Mouse (Mus musculus) liver, embryonic 14.5 days (tissue): ENCODE measurements around the gene Igf2bp3. TPM values are rescaled to one million over a fixed set of nuclear protein-coding genes. Genes with fewer than 3 reads are reported as not detected.

ENCODE experiments used
- ATAC-seq: fragments of 200-750 bp; cut with Nextera tagmentation; 2 replicates; pipeline ENCODE4 v1.8.0; 2017; ENCODE audit warnings: moderate number of reproducible peaks, mild to moderate bottlenecking, moderate library complexity; ENCODE audit not compliant: insufficient read depth
- DNase-seq, 3 experiments: peaks; one replicate each; pipeline ENCODE4 v3.0.0-alpha.2; 2012 to 2013; ENCODE audit warnings: low read depth in 3 of 3, low spot score in 3 of 3
- H3K27ac ChIP-seq: fragments of 300-500 bp; sonication (generic); 2 replicates; pipeline ENCODE4 v1.5.1; 2014; ENCODE audit warnings: moderate library complexity, mild to moderate bottlenecking, control low read depth, inconsistent platforms
- H3K27me3 ChIP-seq: fragments of 300-500 bp; sonication (generic); 2 replicates; pipeline ENCODE4 v1.6.1; 2014; ENCODE audit warnings: mild to moderate bottlenecking, low read length, moderate library complexity; ENCODE audit not compliant: control insufficient read depth, insufficient read depth
- H3K36me3 ChIP-seq: fragments of 300-500 bp; sonication (generic); replicated peaks from 2 replicates; pipeline ENCODE4 v1.6.1; 2014; ENCODE audit warnings: low read depth; ENCODE audit not compliant: control insufficient read depth, insufficient read depth
- H3K4me1 ChIP-seq, 2 experiments: fragments of 200-500 bp in 1 of 2; fragments of 300-500 bp in 1 of 2; sonication (generic) in 1 of 2; replicated peaks; 2 replicates each; pipeline ENCODE4 v1.6.1; 2012 to 2014; ENCODE audit warnings: antibody characterized with exemption in 1 of 2, inconsistent platforms in 1 of 2, low read length in 1 of 2; ENCODE audit not compliant: control insufficient read depth in 2 of 2, insufficient read depth in 2 of 2
- H3K4me2 ChIP-seq: fragments of 300-500 bp; sonication (generic); 2 replicates; pipeline ENCODE4 v1.6.1; 2014; ENCODE audit warnings: low read depth, mild to moderate bottlenecking, control low read depth, moderate library complexity
- H3K4me3 ChIP-seq, 2 experiments: fragments of 200-500 bp in 1 of 2; fragments of 300-500 bp in 1 of 2; sonication (generic) in 1 of 2; 2 replicates each; pipeline ENCODE4 v1.5.1; 2012 to 2014; ENCODE audit warnings: low read depth in 2 of 2, low read length in 2 of 2, mild to moderate bottlenecking in 2 of 2, control low read depth in 1 of 2, inconsistent platforms in 1 of 2, moderate library complexity in 1 of 2; ENCODE audit not compliant: insufficient read depth in 1 of 2
- H3K9ac ChIP-seq: fragments of 300-500 bp; sonication (generic); replicated peaks from 2 replicates; pipeline ENCODE4 v1.6.1; 2014; ENCODE audit warnings: mild to moderate bottlenecking, control low read depth, moderate library complexity
- H3K9me3 ChIP-seq: fragments of 300-500 bp; sonication (generic); 2 replicates; pipeline ENCODE4 v1.6.1; 2016; ENCODE audit warnings: low read length, mixed read lengths; ENCODE audit not compliant: control insufficient read depth
- CTCF ChIP-seq: IDR thresholded peaks from 2 replicates; pipeline ENCODE4 v1.5.1; 2016; ENCODE audit warnings: antibody characterized with exemption, low read depth, control low read depth
- EP300 ChIP-seq: IDR thresholded peaks from 2 replicates; pipeline ENCODE4 v1.6.1; 2016; ENCODE audit warnings: antibody characterized with exemption, low read depth
- WGBS: fragments of 180-500 bp; shearing (Covaris S2); extraction: QIAGEN DNeasy Blood & Tissue Kit; methylation state at CpG from one replicate; pipeline ENCODE4 v1.1.7; 2014; ENCODE audit not compliant: insufficient replicate concordance; 5-methylcytosine and 5-hydroxymethylcytosine counted together
- polyA plus RNA-seq, 2 experiments: library from polyadenylated mRNA; depleted of rRNA in 1 of 2; stranded (reverse) in 1 of 2; unstranded in 1 of 2; fragments of >200 nt; fragmentation: Nextera tagmentation in 1 of 2; extraction: Ambion mirVana in 1 of 2; gene quantifications; 2 replicates each; pipeline versions ENCODE4 v1.2.1 to v1.2.3; 2012 to 2014

Gene Igf2bp3
- polyA plus RNA-seq, 2 experiments = 7.6 to 14.0 TPM

DNA sequence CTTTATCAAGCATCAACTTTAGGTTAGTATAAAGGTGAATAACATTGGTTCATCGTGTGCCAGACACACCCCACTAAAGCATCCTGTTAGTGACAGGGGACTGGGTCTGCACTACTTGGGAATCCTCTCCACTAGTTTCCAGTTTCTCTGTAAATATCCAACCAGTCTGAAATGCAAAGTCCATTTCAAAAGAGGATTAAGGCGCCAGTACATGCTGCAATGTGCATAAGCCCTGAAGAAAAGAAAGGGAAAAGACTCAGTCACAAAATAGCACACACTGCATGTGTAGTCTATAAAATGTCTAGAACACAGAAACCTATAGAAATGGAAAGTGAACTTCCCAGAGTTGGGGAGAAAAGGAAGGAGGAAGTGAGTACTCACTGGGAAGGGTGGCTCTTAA, 68.3 kb downstream of the Igf2bp3 start:
- WGBS = 73% methylated on average over 2 of the region's 2 CpGs
- Histone ChIP-seq H3K4me2 (no peak overlapping the region), H3K27ac (no peak overlapping the region), H3K27me3 (no peaks in the 10 kb centered on the region), H3K4me3 (no peak overlapping the region), H3K4me1 (peaks cover 0 to 13% of the 10 kb centered on the region in 2 experiments; a peak in 3 of 4 replicates), H3K9me3 (no peaks in the 10 kb centered on the region), H3K36me3 (no peaks in the 10 kb centered on the region), H3K9ac (no peak overlapping the region)
- no peak for TF ChIP-seq CTCF
- no peak for TF ChIP-seq EP300
- ATAC-seq (no peak), DNase-seq (no peak)

DNA sequence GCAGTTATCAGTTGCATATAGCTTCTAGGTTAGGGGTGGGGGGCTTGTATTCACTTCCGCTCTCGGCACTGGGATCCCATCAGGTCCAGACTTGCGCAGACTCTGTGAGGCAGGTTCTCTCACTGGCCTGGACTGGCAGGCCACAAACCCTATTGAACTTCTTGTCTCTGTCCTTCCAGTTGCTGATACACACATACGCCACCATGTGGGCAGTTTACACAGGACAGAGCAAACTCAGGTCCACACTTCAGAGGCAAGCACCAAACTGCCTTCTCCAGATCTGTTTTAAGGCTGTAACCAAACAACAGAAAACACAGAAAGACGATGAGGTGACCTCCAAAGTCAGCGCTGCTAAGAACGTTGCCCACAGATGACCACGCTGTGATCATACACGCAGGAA, 72.3 kb downstream of the Igf2bp3 start:
- no peak overlapping the region for H3K27ac ChIP-seq
- no peak overlapping the region for H3K4me2 ChIP-seq
- DNase-seq = no peak
- no peak overlapping the region for H3K9ac ChIP-seq
- TF ChIP-seq CTCF (peak; percentile 54), EP300 (no peak)
- H3K36me3 ChIP-seq = no peaks in the 10 kb centered on the region
- no peak overlapping the region for H3K4me3 ChIP-seq
- no peaks in the 10 kb centered on the region for H3K27me3 ChIP-seq
- H3K9me3 ChIP-seq = no peaks in the 10 kb centered on the region
- ATAC-seq = no peak
- WGBS = 81% methylated on average over 9 of the region's 9 CpGs
- H3K4me1 ChIP-seq = peaks cover 18 to 20% of the 10 kb centered on the region in 2 experiments

DNA sequence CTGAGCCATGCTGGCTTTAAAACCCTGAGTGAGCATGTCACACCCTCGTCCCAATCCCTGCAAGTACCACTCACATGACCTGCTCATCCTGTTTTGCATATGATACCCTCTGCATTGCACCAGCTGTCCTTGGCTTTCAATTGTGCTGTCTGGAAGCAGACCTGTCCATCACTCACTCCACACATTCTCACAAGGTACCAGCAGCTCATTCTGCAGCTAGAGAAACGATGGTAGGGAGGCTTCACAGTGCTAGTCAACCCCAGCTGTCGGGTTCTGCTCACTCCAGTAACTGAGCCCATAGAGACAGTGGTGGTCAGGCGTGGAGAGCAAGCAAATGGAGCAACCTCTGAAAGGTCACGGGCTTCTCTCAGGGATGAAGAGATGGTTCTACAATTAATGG, 73.6 kb downstream of the Igf2bp3 start:
- TF ChIP-seq CTCF = no peak

DNA sequence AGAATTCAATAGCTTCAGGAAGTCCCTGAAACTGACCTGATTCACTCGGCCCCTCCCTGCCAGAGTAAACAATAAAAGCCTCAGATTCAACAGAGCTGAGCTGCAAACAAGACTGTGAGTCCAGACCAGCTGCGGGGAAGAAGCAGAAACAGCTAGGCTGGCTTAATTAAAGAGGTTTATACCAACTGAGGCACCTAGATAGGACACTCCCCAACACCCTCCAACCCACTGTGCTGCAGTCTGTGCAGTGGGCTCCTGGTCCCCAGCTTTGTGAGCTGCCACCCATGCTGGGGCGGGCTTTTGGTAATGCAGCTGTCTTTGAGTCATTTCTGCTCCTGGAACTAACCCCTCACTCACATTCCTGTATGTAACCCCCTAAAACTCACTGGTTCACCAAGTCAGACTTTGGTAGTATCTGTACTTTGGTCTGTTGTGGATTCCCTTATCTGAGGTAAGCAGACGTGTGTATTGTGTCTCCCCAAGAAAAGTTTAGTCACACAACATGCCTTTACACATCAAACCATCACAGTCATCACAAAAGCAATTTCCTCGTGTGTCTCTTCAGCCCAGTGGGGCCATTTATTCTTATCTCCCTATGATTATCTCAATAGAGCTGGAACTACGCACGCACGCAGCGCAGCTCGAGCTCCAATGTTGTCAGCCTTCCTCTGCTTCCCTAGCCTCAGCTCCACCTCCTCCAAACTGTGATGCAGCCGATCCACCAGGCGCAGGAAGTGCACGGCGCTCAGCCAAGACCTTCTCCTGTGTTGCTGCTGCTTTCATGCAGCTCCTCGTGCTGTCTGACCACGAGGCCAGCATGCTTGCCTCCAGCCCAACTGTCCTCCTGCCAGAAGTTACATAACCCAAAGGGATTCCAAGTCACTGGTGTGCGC, 76.4 kb downstream of the Igf2bp3 start:
- H3K4me1 ChIP-seq = peaks cover 23 to 34% of the 10 kb centered on the region in 2 experiments
- no peak overlapping the region for H3K4me3 ChIP-seq
- H3K27ac ChIP-seq = peak overlapping the region; percentile 19; the same call in 1 of the 2 replicates
- DNase-seq (peak in 2 of 3 experiments; percentile 20 to 30), ATAC-seq (peak; percentile 72; the same call in 1 of the 2 replicates)
- no peaks in the 10 kb centered on the region for H3K27me3 ChIP-seq
- H3K36me3 ChIP-seq = no peaks in the 10 kb centered on the region; the same call in 1 of the 2 replicates
- H3K4me2 ChIP-seq = peak overlapping the region; percentile 49
- peak; percentile 38 for TF ChIP-seq EP300
- TF ChIP-seq CTCF = no peak
- no peak overlapping the region for H3K9ac ChIP-seq
- H3K9me3 ChIP-seq = no peaks in the 10 kb centered on the region
- WGBS = 30% methylated on average over 17 of the region's 17 CpGs

More for the DNA sequence above, 73.6 kb downstream of the Igf2bp3 start:
- H3K4me3 ChIP-seq = no peak overlapping the region
- H3K27me3 ChIP-seq = no peaks in the 10 kb centered on the region
- no peak overlapping the region for H3K27ac ChIP-seq
- ATAC-seq (no peak), DNase-seq (no peak)
- no peak overlapping the region for H3K9ac ChIP-seq
- peaks cover 23 to 28% of the 10 kb centered on the region in 2 experiments for H3K4me1 ChIP-seq
- no peaks in the 10 kb centered on the region for H3K9me3 ChIP-seq
- WGBS = 61% methylated on average over 5 of the region's 5 CpGs
- H3K4me2 ChIP-seq = no peak overlapping the region
- H3K36me3 ChIP-seq = no peaks in the 10 kb centered on the region

DNA sequence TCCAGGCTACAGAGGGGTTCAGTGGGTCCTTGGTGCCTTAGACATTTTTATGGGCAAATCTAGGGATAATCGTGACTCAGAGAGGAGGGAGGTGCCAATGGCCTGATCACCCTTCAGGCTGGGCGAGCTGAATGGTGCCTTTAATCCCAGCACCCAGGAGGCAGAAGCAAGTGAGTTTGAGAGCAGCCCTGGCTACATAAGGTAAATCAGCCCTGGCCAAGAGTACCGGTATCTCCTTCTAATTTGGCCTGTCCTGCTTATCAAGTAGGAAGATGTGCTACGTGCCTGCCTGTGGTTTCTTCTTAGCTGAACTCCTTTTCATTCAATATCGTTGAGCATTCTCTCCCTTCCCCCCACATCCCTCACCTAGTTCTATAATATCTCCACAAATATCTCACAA, 78.0 kb downstream of the Igf2bp3 start:
- Histone ChIP-seq H3K27ac (no peak overlapping the region), H3K36me3 (no peaks in the 10 kb centered on the region; the same call in 1 of the 2 replicates), H3K9ac (no peak overlapping the region), H3K4me2 (no peak overlapping the region), H3K4me1 (peaks cover 23 to 34% of the 10 kb centered on the region in 2 experiments), H3K4me3 (no peak overlapping the region), H3K9me3 (no peaks in the 10 kb centered on the region), H3K27me3 (no peaks in the 10 kb centered on the region)
- peak; percentile 62; the same call in 1 of the 2 replicates for ATAC-seq
- no peak for TF ChIP-seq CTCF
- TF ChIP-seq EP300 = 0 out of 2 replicates have a peak, but pooled peaks have one; percentile 21
- WGBS = 16% methylated on average over 5 of the region's 5 CpGs
- peak in 1 of 3 experiments; percentile 30 for DNase-seq
